ENCODE assay signal across 21 mouse cellular contexts in genomic region chr6:135932400-135932920, GRCm38 (mm10).
"Had no signal": no experiment of that assay in that cellular context is flagged by ENCODE, and none has a peak within 500 bp of the region (broad histone marks: within the 10 kb centered on the region; RNA-seq: fewer than 3 reads in every experiment).

No protein-coding gene starts in this region.

- H3K9me3 ChIP-seq: limb, embryonic 13.5 days; liver, embryonic 12.5 days; liver, embryonic 15.5 days; midbrain, embryonic 12.5 days; midbrain, embryonic 15.5 days; neural tube, embryonic 12.5 days; neural tube, embryonic 15.5 days had no signal

- H3K4me2 ChIP-seq: limb, embryonic 13.5 days; liver, embryonic 12.5 days; liver, embryonic 15.5 days; midbrain, embryonic 12.5 days; midbrain, embryonic 15.5 days; neural tube, embryonic 12.5 days; neural tube, embryonic 15.5 days had no signal

- H3K27me3 ChIP-seq: liver, embryonic 12.5 days; liver, embryonic 15.5 days; midbrain, embryonic 12.5 days; midbrain, embryonic 15.5 days; neural tube, embryonic 12.5 days; neural tube, embryonic 15.5 days had no signal

- H3K4me3 ChIP-seq: left cerebral cortex, adult 2 months; limb, embryonic 13.5 days; liver, embryonic 12.5 days; liver, embryonic 15.5 days; midbrain, embryonic 12.5 days; midbrain, embryonic 15.5 days; neural tube, embryonic 12.5 days; neural tube, embryonic 15.5 days had no signal

- H3K36me3 ChIP-seq: limb, embryonic 13.5 days; liver, embryonic 12.5 days; liver, embryonic 15.5 days; midbrain, embryonic 12.5 days; midbrain, embryonic 15.5 days; neural tube, embryonic 12.5 days; neural tube, embryonic 15.5 days had no signal

- H3K4me1 ChIP-seq: liver, embryonic 12.5 days; liver, embryonic 15.5 days; midbrain, embryonic 12.5 days; midbrain, embryonic 15.5 days; neural tube, embryonic 12.5 days; neural tube, embryonic 15.5 days had no signal

- H3K9ac ChIP-seq: limb, embryonic 13.5 days; liver, embryonic 12.5 days; liver, embryonic 15.5 days; midbrain, embryonic 12.5 days; midbrain, embryonic 15.5 days; neural tube, embryonic 12.5 days; neural tube, embryonic 15.5 days had no signal

- H3K27ac ChIP-seq: left cerebral cortex, adult 2 months; limb, embryonic 13.5 days; liver, embryonic 12.5 days; liver, embryonic 15.5 days; macrophage; midbrain, embryonic 12.5 days; midbrain, embryonic 15.5 days; neural tube, embryonic 12.5 days; neural tube, embryonic 15.5 days; stomach, postnatal 0 days had no signal

- ATAC-seq: liver, embryonic 12.5 days; midbrain, embryonic 15.5 days had no signal

- DNase-seq: kidney, adult 9 months; kidney, postnatal 14 days; kidney, postnatal 4 days; layer of hippocampus, postnatal 36 days; liver; lung, adult 2 months; right cerebral cortex, postnatal 14 days; right cerebral cortex, postnatal 4 days; thymus, adult 2 months; thymus, postnatal 14 days; thymus, postnatal 4 days had no signal
